Mouse (Mus musculus): ENCODE measurements around the gene Gm12185.

GRCm38 (mm10) chr11:48898812-48899431 lies 93.1 kb downstream of the Gm12185 start:
- TF ChIP-seq CTCF (IDR thresholded peaks at IDR 0.05; ENCODE audit: insufficient read depth, low read depth, low read length), result no peak
- no peak for TF ChIP-seq POLR2A (IDR thresholded peaks at IDR 0.05; ENCODE audit: insufficient read depth, low read depth, low read length)

Measured in olfactory bulb, adult 2 months (tissue).